9 mouse cellular contexts compared by ENCODE assay signal in genomic region chr11:101832001-101832400, GRCm38 (mm10). TPM values are rescaled to one million over a fixed set of nuclear protein-coding genes. Genes with fewer than 3 reads are reported as not detected.
A peak's percentile ranks its signal among the peaks of the same experiment; 100 is the strongest.
DNase-seq lines count a peak whose midpoint lies in the region; ATAC-seq lines count a peak whose summit lies in the region.
"Had no signal": no experiment of that assay in that cellular context is flagged by ENCODE, and none has a peak within 500 bp of the region (broad histone marks: within the 10 kb centered on the region; RNA-seq: fewer than 3 reads in every experiment).

No protein-coding gene starts in this region.

- no peak overlapping the region for H3K4me2 ChIP-seq in kidney, embryonic 14.5 days (replicated peaks; ENCODE audit: low read depth, low read length)

- no peak overlapping the region for H3K4me3 ChIP-seq in kidney, embryonic 14.5 days (ENCODE audit: low read length)

- no peaks in the 10 kb centered on the region for H3K9me3 ChIP-seq in kidney, embryonic 14.5 days (ENCODE audit: control insufficient read depth, low read length)

- no peak overlapping the region for H3K9ac ChIP-seq in kidney, embryonic 14.5 days (ENCODE audit: low read depth, low read length)

- 52% methylated on average over 7 of the region's 7 CpGs for WGBS in kidney, embryonic 14.5 days

- peak overlapping the region; percentile 1; the same call in 1 of the 2 replicates for H3K27ac ChIP-seq in kidney, embryonic 14.5 days (ENCODE audit: low read depth, low read length)
- H3K27ac ChIP-seq: macrophage had no signal

- H3K4me1 ChIP-seq in kidney, embryonic 14.5 days (ENCODE audit: control insufficient read depth, insufficient read depth, low read length) = peaks cover 17% of the 10 kb centered on the region; the same call in 1 of the 2 replicates

- H3K27me3 ChIP-seq in kidney, embryonic 14.5 days (ENCODE audit: control insufficient read depth, insufficient read depth, low read length) = no peaks in the 10 kb centered on the region

- peak; percentile 15 to 72 for DNase-seq in frontal cortex, adult 2 months (ENCODE audit: extremely low spot score in 1 of 2, low spot score in 1 of 2)
- DNase-seq in frontal cortex, postnatal 14 days (ENCODE audit: low spot score in 2 of 2) = no peak
- peak; percentile 70 for DNase-seq in heart, adult 8-10 months (ENCODE audit: low spot score)
- peak; percentile 57 for DNase-seq in mesoderm, embryonic 11.5 days (ENCODE audit: low read depth, low spot score)
- no peak for DNase-seq in spleen, postnatal 36 days (ENCODE audit: low spot score in 2 of 2)
- no peak for DNase-seq in embryo, embryonic 10.5 days (ENCODE audit: low spot score)

- H3K36me3 ChIP-seq in kidney, embryonic 14.5 days (ENCODE audit: control insufficient read depth, insufficient read depth, low read length) = no peaks in the 10 kb centered on the region

- no peak for ATAC-seq in kidney, embryonic 14.5 days (ENCODE audit: low FRiP score, low TSS enrichment)
- no peak for ATAC-seq in megakaryocyte-erythroid progenitor cell, adult 5-6 weeks (replicated peaks; ENCODE audit: low FRiP score, low TSS enrichment, poor library complexity, severe bottlenecking)

RNA-seq across cellular contexts. Expression of gene Etv4, which starts 46.8 kb away (rescaled TPM):
- polyA plus RNA-seq in frontal cortex, adult 2 months (2012; rRNA removed) = 20.7 and 21.5 TPM in 2 replicates
- under 1 TPM in 2 of 4 experiments, not detected in 2; 0.68 to 0.86 TPM for total RNA-seq in heart, adult 8-10 months (2022)
- 47.9 and 52.9 TPM in 2 replicates for polyA plus RNA-seq in kidney, embryonic 14.5 days (2014; fragmentation: Nextera tagmentation; extraction: Ambion mirVana)
- not detected in 2 replicates for total RNA-seq in megakaryocyte-erythroid progenitor cell, adult 5-6 weeks (2014; fragmentation: Nextera tagmentation)
- total RNA-seq in megakaryocyte-erythroid progenitor cell, adult 5-6 weeks (2017) = not detected in 2 replicates
- polyA plus RNA-seq: macrophage had no signal

Comparison
In these comparisons a context has a peak if more than half of its experiments do, and no peak if none do; other contexts are left out.
1. DNase-seq: peak in frontal cortex, adult 2 months (2 of 2), heart, adult 8-10 months (single experiment) and mesoderm, embryonic 11.5 days (single experiment); none in frontal cortex, postnatal 14 days (0 of 2), spleen, postnatal 36 days (0 of 2) and embryo, embryonic 10.5 days (single experiment).